Mouse (Mus musculus): ENCODE results near the gene Taok3.
A peak's percentile ranks its signal among the peaks of the same experiment; 100 is the strongest.

Taok3 gene

GRCm38 (mm10) chr5:117119777-117120488 is at the start of gene Taok3:
Taok3 (plus strand) TSS chr5:117120129.
- DNase-seq, result peak; percentile 100

GRCm38 (mm10) chr5:117087718-117088117 is 32.2 kb upstream of the Taok3 start:
- no peak for DNase-seq

- DNase-seq, result no peak
Measured at GRCm38 (mm10) chr5:117089147-117089546, 30.8 kb upstream of the Taok3 start.

GRCm38 (mm10) chr5:117089786-117090185 is 30.1 kb upstream of the Taok3 start:
- DNase-seq, result no peak

GRCm38 (mm10) chr5:117094431-117094830 is 25.5 kb upstream of the Taok3 start:
- DNase-seq, result peak; percentile 54

- DNase-seq, result peak; percentile 69
Measured at GRCm38 (mm10) chr5:117096716-117097115, 23.2 kb upstream of the Taok3 start.

- no peak for DNase-seq
Measured at GRCm38 (mm10) chr5:117099008-117099407, 20.9 kb upstream of the Taok3 start.

GRCm38 (mm10) chr5:117099742-117100141 is 20.2 kb upstream of the Taok3 start:
- no peak for DNase-seq

GRCm38 (mm10) chr5:117103194-117103929 is 16.6 kb upstream of the Taok3 start:
- no peak for DNase-seq

GRCm38 (mm10) chr5:117104329-117104728 is 15.6 kb upstream of the Taok3 start:
- no peak for DNase-seq

GRCm38 (mm10) chr5:117105761-117106160 is 14.2 kb upstream of the Taok3 start:
- DNase-seq, result no peak

- DNase-seq, result no peak
Measured at GRCm38 (mm10) chr5:117108292-117108691, 11.6 kb upstream of the Taok3 start.

- no peak for DNase-seq
Measured at GRCm38 (mm10) chr5:117108731-117109130, 11.2 kb upstream of the Taok3 start.

- peak; percentile 28 for DNase-seq
Measured at GRCm38 (mm10) chr5:117109522-117109921, 10.4 kb upstream of the Taok3 start.

GRCm38 (mm10) chr5:117111064-117111773 is 8.7 kb upstream of the Taok3 start:
- no peak for DNase-seq

GRCm38 (mm10) chr5:117111774-117112112 is 8.2 kb upstream of the Taok3 start:
- DNase-seq, result no peak

GRCm38 (mm10) chr5:117113330-117113729 is 6.6 kb upstream of the Taok3 start:
- peak; percentile 39 for DNase-seq

- DNase-seq, result peak; percentile 38
Measured at GRCm38 (mm10) chr5:117114581-117115192, 5.2 kb upstream of the Taok3 start.

- DNase-seq, result peak; percentile 61
Measured at GRCm38 (mm10) chr5:117115193-117115767, 4.6 kb upstream of the Taok3 start.

- DNase-seq, result peak; percentile 95
Measured at GRCm38 (mm10) chr5:117115836-117116366, 4.0 kb upstream of the Taok3 start, which contains the start of gene Suds3. Suds3 (minus strand) TSS chr5:117116113.

GRCm38 (mm10) chr5:117116660-117117059 is 3.3 kb upstream of the Taok3 start:
- DNase-seq, result no peak

- no peak for DNase-seq
Measured at GRCm38 (mm10) chr5:117117241-117117640, 2.7 kb upstream of the Taok3 start.

GRCm38 (mm10) chr5:117117716-117118115 is 2.2 kb upstream of the Taok3 start:
- no peak for DNase-seq
